Mouse (Mus musculus) CH12.LX (cell line): ENCODE data around the gene Ccdc97. TPM values are rescaled to one million over a fixed set of nuclear protein-coding genes. Genes with fewer than 3 reads are reported as not detected.

Source experiments
- DNase-seq: peaks from one replicate; pipeline ENCODE4 v3.0.0-alpha.2; 2013; ENCODE audit errors: extremely low read depth
- H3K27ac ChIP-seq: 2 replicates; pipeline ENCODE4 v1.5.1; 2012; ENCODE audit warnings: low read depth, mild to moderate bottlenecking, control low read depth, moderate library complexity; ENCODE audit not compliant: insufficient read depth
- H3K27me3 ChIP-seq: replicated peaks from 2 replicates; pipeline ENCODE3; 2012; ENCODE audit warnings: inconsistent platforms
- H3K36me3 ChIP-seq, 2 experiments: replicated peaks in 1 of 2; 2 replicates each; pipeline versions ENCODE3 to v1.6.1; 2012; ENCODE audit warnings: inconsistent platforms in 1 of 2, low read length in 1 of 2, mild to moderate bottlenecking in 1 of 2, mixed read lengths in 1 of 2, moderate library complexity in 1 of 2; ENCODE audit not compliant: control insufficient read depth in 1 of 2, insufficient read depth in 1 of 2
- H3K4me1 ChIP-seq, 2 experiments: 2 replicates each; pipeline ENCODE4 v1.6.1; 2012; ENCODE audit warnings: inconsistent platforms in 1 of 2, moderate library complexity in 1 of 2; ENCODE audit not compliant: insufficient read depth in 2 of 2, control insufficient read depth in 1 of 2
- H3K4me2 ChIP-seq: 2 replicates; pipeline ENCODE4 v1.6.1; 2012; ENCODE audit warnings: low read depth, mild to moderate bottlenecking, control low read depth; ENCODE audit not compliant: poor library complexity, insufficient read depth, severe bottlenecking
- H3K4me3 ChIP-seq, 3 experiments: fragments of 150-350 bp in 1 of 3; sonication (generic) in 1 of 3; replicated peaks in 1 of 3; 2 replicates each; pipeline versions ENCODE3 to v1.5.1; 2011 to 2012; ENCODE audit warnings: low read depth in 2 of 3, low read length in 2 of 3, mild to moderate bottlenecking in 2 of 3, moderate library complexity in 2 of 3, control low read depth in 1 of 3, improper control_type of control experiment in 1 of 3, inconsistent platforms in 1 of 3, mixed read lengths in 1 of 3; ENCODE audit not compliant: poor library complexity in 1 of 3
- H3K79me2 ChIP-seq: replicated peaks from 2 replicates; pipeline ENCODE4 v1.6.1; 2012; ENCODE audit warnings: mild to moderate bottlenecking, moderate library complexity; ENCODE audit not compliant: control insufficient read depth, poor library complexity, insufficient read depth, severe bottlenecking; ENCODE audit errors: extremely low read depth
- H3K9ac ChIP-seq: 2 replicates; pipeline ENCODE4 v1.6.1; 2012; ENCODE audit warnings: low read depth, mild to moderate bottlenecking, control low read depth, moderate library complexity; ENCODE audit not compliant: insufficient read depth
- H3K9me3 ChIP-seq: replicated peaks from 2 replicates; pipeline ENCODE3; 2012; ENCODE audit warnings: low read length, inconsistent platforms, mixed read lengths
- CHD2 ChIP-seq: IDR thresholded peaks from 2 replicates; pipeline ENCODE4 v1.6.1; 2011; ENCODE audit warnings: low read length, improper control_type of control experiment
- CTCF ChIP-seq, 2 experiments: IDR thresholded peaks in 1 of 2; conservative IDR thresholded peaks in 1 of 2; 2 replicates each; pipeline ENCODE4 v1.5.1; 2011 to 2012; ENCODE audit warnings: low read depth in 2 of 2, low read length in 2 of 2, improper control_type of control experiment in 1 of 2, inconsistent platforms in 1 of 2, mild to moderate bottlenecking in 1 of 2, moderate library complexity in 1 of 2
- ELF1 ChIP-seq: IDR thresholded peaks from 2 replicates; pipeline ENCODE4 v1.6.1; 2014; ENCODE audit warnings: low read depth, mild to moderate bottlenecking, inconsistent platforms, low read length, improper control_type of control experiment
- EP300 ChIP-seq: IDR thresholded peaks from 2 replicates; pipeline ENCODE4 v1.6.1; 2011; ENCODE audit warnings: low read length, improper control_type of control experiment
- HCFC1 ChIP-seq: IDR thresholded peaks from 2 replicates; pipeline ENCODE4 v1.6.1; 2012; ENCODE audit warnings: low read depth, mild to moderate bottlenecking, inconsistent platforms, low read length, improper control_type of control experiment
- IRF4 ChIP-seq: IDR thresholded peaks from 2 replicates; pipeline ENCODE4 v1.6.1; 2014; ENCODE audit warnings: low read depth, mild to moderate bottlenecking, inconsistent platforms, low read length, improper control_type of control experiment
- JUN ChIP-seq: IDR thresholded peaks from 2 replicates; pipeline ENCODE4 v1.6.1; 2011; ENCODE audit warnings: low read depth, mild to moderate bottlenecking, low read length, improper control_type of control experiment, moderate library complexity; ENCODE audit not compliant: insufficient read depth
- KAT2A ChIP-seq: IDR thresholded peaks from 2 replicates; pipeline ENCODE4 v1.6.1; 2012; ENCODE audit warnings: low read length, improper control_type of control experiment, inconsistent platforms; ENCODE audit not compliant: insufficient replicate concordance
- MAFK ChIP-seq: IDR thresholded peaks from 2 replicates; pipeline ENCODE4 v1.6.1; 2011; ENCODE audit warnings: low read length, improper control_type of control experiment; ENCODE audit not compliant: insufficient replicate concordance
- MEF2A ChIP-seq: IDR thresholded peaks from 2 replicates; pipeline ENCODE4 v1.6.1; 2014; ENCODE audit warnings: low read depth, mild to moderate bottlenecking, inconsistent platforms, low read length, improper control_type of control experiment, borderline replicate concordance
- MXI1 ChIP-seq: IDR thresholded peaks from 2 replicates; pipeline ENCODE4 v1.6.1; 2011; ENCODE audit warnings: mild to moderate bottlenecking, low read depth, low read length, improper control_type of control experiment
- NELFE ChIP-seq: IDR thresholded peaks from 2 replicates; pipeline ENCODE4 v1.6.1; 2011; ENCODE audit warnings: low read depth, low read length, improper control_type of control experiment
- NRF1 ChIP-seq: IDR thresholded peaks from 2 replicates; pipeline ENCODE4 v1.6.1; 2014; ENCODE audit warnings: low read depth, mild to moderate bottlenecking, inconsistent platforms, low read length, improper control_type of control experiment, moderate library complexity
- POLR2AphosphoS2 ChIP-seq: IDR thresholded peaks from 2 replicates; pipeline ENCODE4 v1.6.1; 2011; ENCODE audit warnings: low read depth, low read length, improper control_type of control experiment
- RCOR1 ChIP-seq: conservative IDR thresholded peaks from 2 replicates; pipeline ENCODE4 v1.6.1; 2012; ENCODE audit warnings: low read depth, mild to moderate bottlenecking, inconsistent platforms, low read length, improper control_type of control experiment
- SMC3 ChIP-seq: IDR thresholded peaks from 2 replicates; pipeline ENCODE4 v1.6.1; 2011; ENCODE audit warnings: low read depth, low read length, improper control_type of control experiment
- TBP ChIP-seq: conservative IDR thresholded peaks from 2 replicates; pipeline ENCODE4 v1.6.1; 2011; ENCODE audit warnings: low read depth, low read length, improper control_type of control experiment
- USF1 ChIP-seq: IDR thresholded peaks from 2 replicates; pipeline ENCODE4 v1.6.1; 2014; ENCODE audit warnings: low read depth, mild to moderate bottlenecking, inconsistent platforms, low read length, improper control_type of control experiment
- USF2 ChIP-seq: conservative IDR thresholded peaks from 2 replicates; pipeline ENCODE4 v1.6.1; 2011; ENCODE audit warnings: low read depth, low read length, improper control_type of control experiment
- ZMIZ1 ChIP-seq: IDR thresholded peaks from 2 replicates; pipeline ENCODE4 v1.6.1; 2012; ENCODE audit warnings: low read depth, mild to moderate bottlenecking, inconsistent platforms, low read length, improper control_type of control experiment
- dilution Hi-C: fragments of 300-500 bp; cut with MboI; formaldehyde crosslinking; loops from 2 replicates; pipeline ENCODE4 v1.14.3; 2020; ENCODE audit warnings: low sequenced_read_pairs; ENCODE audit not compliant: extremely low pct_unique_long_range_greater_than_20kb, extremely low pct_ligation_motif_present
- in situ Hi-C: fragments of 300-500 bp; cut with MboI; formaldehyde crosslinking; loops from 3 replicates; pipeline ENCODE4 v1.14.3; 2019; ENCODE audit warnings: low sequenced_read_pairs, low pct_ligation_motif_present, low pct_unique_long_range_greater_than_20kb, mixed read lengths
- polyA plus RNA-seq: library from polyadenylated mRNA; unstranded; fragments of >175 nt; gene quantifications from 2 replicates; pipeline ENCODE4 v1.2.1, GENCODE M21; 2012; ENCODE audit warnings: low read depth; ENCODE audit not compliant: insufficient read length
- total RNA-seq, 2 experiments: library from RNA; depleted of rRNA; stranded (reverse); fragments of 300-350 nt in 1 of 2; fragments of >200 nt in 1 of 2; gene quantifications; 2 replicates each; pipeline ENCODE4 v1.2.3; 2012 to 2014

Gene Ccdc97
- total and polyA plus RNA-seq, 3 experiments, result 5.7 to 44.8 (median 14.1) TPM

DNA sequence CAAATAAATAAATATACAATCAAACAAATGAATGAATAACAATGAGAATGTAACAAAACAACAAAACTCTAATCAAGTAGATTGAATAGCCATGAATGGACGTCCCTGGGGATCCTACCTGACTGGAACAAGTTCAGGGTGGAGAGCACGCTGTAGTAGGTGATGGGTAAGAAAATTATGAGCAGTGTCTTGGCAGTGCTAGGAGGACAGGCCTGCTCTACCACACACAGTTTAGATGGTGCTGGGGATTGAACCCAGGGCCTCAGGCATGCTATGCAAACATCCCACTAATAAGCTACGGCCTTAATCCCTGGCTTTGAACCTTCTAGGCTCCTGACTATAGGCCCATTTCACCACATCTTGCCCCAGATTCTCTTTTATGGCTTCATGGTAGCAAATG lies 1.4 kb downstream of the Ccdc97 start:
- H3K4me2 ChIP-seq, result peak overlapping the region; percentile 86
- TF ChIP-seq ELF1 (no peak), MXI1 (no peak), NRF1 (no peak), SMC3 (no peak), JUN (no peak), IRF4 (no peak), MEF2A (no peak), CHD2 (no peak), HCFC1 (no peak), TBP (no peak), ZMIZ1 (no peak), CTCF (conservative IDR thresholded peaks at IDR 0.05 in 1 of 2, IDR thresholded peaks at IDR 0.05 in 1 of 2; ENCODE audit: low read depth in 2 of 2, low read length in 2 of 2) (no peak), NELFE (no peak), KAT2A (no peak), POLR2AphosphoS2 (no peak), MAFK (no peak), RCOR1 (no peak), USF2 (no peak), USF1 (no peak)
- in situ Hi-C loops, result loop anchor here (5.0 kb wide), 1 partner anchor 35 kb away; the partner anchor contains the start of gene Hnrnpul1
- H3K79me2 ChIP-seq, result peaks cover 15% of the 10 kb centered on the region
- H3K4me3 ChIP-seq, result peak overlapping the region in 1 of 3 experiments; percentile 12
- H3K27me3 ChIP-seq, result no peaks in the 10 kb centered on the region
- peak overlapping the region; percentile 88 for H3K9ac ChIP-seq
- peaks cover 3 to 40% of the 10 kb centered on the region in 2 experiments for H3K4me1 ChIP-seq
- dilution Hi-C loops, result no loop called here
- no peak overlapping the region for H3K27ac ChIP-seq
- no peak for DNase-seq
- H3K36me3 ChIP-seq, result peaks cover 55 to 72% of the 10 kb centered on the region in 2 experiments
- H3K9me3 ChIP-seq, result no peaks in the 10 kb centered on the region

DNA sequence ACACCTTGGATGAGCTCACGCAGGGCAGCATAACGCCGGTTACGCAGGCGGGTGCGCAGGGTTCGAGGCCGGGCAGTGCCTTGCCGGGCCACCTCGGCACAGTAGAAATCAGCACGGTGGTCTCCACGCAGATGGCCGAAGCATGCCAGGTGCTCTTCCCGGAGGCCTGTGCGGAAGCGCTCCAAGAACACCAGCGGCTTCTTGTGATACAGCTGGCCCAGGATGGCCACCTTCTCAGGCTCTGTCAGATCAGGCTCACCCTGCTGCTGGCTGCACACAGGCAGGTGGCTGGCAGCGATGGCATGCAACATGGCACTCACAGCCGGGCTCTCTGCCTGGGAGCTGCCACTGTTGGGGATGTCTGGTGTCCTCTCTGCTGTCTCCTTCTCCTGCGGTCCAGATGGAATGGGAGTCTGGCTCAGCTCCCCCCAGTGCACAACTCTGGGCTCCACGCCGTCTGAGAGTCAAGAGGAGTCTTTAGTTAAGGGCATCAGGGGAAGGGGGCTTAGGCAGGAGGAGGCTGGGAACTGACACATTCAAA lies 3.1 kb downstream of the Ccdc97 start:
- in situ Hi-C loops, result loop anchor here (5.0 kb wide), 1 partner anchor 36 kb away; the partner anchor contains the start of gene Hnrnpul1
- Histone ChIP-seq H3K4me3 (no peak overlapping the region), H3K9ac (no peak overlapping the region), H3K27me3 (no peaks in the 10 kb centered on the region), H3K4me1 (peaks cover 19 to 56% of the 10 kb centered on the region in 2 experiments), H3K27ac (no peak overlapping the region), H3K9me3 (no peaks in the 10 kb centered on the region), H3K36me3 (peaks cover 59 to 76% of the 10 kb centered on the region in 2 experiments), H3K79me2 (peaks cover 15% of the 10 kb centered on the region), H3K4me2 (no peak overlapping the region)
- no peak for DNase-seq
- TF ChIP-seq USF1, result no peak
- TF ChIP-seq EP300, result no peak
- TF ChIP-seq TBP, result no peak
- no peak for TF ChIP-seq MEF2A
- TF ChIP-seq POLR2AphosphoS2, result no peak
- dilution Hi-C loops, result no loop called here
